Mouse (Mus musculus) testis, postnatal 10 days (tissue): Measurements from ENCODE around the gene Nrg3.

Experiments used
- DNase-seq: peaks from one replicate; pipeline ENCODE4 v3.0.0; 2021; ENCODE audit warnings: low spot score

Gene Nrg3

DNA sequence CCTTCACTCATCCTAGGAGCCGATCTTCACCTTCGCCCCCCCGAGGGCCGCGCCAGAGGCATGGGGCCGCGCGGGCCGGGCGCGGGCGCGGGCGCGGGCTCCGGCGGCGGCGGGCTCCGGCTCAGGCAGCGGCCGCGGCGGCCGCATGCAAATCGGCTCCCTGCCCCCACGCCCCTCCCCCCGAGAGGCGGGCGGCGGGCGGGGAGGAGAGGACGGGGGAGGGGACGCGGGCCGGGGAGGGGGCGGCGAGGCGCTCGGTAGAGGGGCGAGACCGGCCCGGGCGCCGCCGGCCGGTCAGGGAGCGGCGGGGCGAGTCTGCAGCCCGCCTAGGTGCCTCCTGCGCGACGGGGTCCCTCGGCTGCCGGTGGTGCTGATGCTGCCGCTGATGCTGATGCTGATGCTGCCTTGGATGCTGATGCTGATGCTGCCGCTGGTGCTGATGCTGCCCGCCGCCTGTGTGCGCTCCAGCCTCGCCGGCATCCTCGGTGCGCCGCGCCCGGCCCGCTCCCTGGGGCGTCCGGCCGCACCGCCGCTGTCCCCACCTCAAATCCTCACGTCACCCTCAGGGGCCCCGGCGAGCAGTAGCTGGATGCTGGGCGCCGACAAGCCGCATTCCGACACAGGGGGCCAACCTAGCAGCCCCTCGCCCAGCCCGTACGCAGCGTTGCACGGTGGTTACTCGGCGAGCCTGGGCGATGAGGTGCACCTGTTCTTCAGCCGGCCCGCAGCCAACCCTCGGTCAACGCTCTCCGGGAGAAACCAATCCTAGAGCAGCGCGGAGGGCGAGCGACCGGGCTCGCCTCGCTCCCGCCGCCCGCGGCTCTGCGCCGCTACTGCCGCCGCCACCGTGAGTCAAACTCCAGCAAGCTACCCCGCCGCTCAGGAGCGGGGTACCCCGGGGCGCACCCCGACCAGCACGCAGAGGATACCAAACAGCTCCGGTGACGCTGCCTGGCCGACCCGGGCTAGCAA lies at the start of gene Nrg3:
TSS of gene Nrg3 (minus strand) at position 299 of the 972 bp plus-strand sequence.
- DNase-seq = peak; percentile 46

DNA sequence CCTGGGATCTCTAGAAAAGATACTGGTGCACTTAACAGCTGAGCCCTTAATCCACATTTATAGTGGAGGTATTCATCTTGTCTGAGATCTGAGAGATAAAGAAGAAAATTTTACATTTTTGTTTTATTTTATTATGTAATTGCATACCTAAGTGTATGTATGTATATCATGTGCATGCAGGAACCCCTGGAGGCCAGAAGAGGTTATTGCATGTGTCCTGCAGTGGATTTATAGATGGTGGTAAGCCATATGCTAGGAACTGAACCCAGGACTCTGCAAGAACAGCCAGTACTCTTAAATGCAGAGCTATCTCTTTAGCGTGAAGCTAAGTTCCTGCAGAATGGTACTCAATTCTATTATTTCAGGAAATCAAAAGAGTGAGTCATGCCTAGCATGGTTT lies 36.1 kb upstream of the Nrg3 start:
- no peak for DNase-seq

DNA sequence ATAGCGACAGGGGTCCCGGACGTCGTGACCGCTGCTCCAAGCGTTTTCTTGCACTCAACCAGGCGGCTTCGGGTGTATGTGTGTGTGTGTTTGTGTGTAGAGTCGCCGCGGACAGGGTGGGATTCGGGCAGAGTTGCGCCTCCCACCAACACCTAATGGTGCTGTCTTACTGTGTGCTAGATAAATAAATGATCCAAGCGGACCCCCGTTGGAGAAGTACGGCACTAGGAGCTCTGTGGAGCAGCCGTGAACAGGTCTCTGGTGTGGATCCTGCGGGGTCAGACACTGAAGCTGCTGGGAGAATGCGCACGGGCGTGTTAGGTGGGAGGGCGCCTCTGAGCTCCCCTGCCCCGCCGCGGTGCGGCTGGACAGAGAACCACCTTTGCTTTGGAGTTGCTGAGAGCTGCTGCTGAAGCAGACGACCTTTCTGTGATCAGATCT lies 903 bp upstream of the Nrg3 start:
- peak; percentile 36 for DNase-seq

DNA sequence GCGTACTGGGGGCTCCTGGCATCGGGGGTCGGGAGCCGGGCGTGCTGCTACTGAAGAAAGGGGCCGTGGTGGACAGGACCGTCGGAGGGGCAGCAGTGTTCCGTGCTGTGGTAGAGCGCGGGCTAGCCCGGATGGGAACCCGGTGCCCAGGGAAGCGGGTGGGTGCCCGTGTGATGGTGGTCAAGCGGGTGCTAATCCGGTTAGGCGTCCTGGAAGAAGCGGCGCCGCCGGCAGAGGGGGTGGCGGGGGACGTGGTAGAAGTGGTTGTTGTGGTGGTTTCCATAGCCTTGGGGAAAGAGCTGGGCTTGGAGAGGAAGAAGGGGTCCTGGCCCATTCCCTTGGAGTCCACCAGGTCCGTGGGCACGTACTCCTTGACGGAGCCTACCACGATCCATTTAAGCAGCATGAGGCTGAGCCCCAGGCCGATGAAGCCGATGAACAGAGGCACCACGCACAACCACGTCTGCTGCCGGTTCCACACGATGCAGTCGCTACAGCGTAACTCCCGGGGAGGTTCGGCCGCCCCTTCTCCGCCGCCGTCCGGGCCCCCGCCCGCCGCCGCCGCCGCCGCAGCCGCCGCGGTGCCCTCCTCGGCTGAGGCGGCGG lies 639 bp downstream of the Nrg3 start:
- peak; percentile 37 for DNase-seq

DNA sequence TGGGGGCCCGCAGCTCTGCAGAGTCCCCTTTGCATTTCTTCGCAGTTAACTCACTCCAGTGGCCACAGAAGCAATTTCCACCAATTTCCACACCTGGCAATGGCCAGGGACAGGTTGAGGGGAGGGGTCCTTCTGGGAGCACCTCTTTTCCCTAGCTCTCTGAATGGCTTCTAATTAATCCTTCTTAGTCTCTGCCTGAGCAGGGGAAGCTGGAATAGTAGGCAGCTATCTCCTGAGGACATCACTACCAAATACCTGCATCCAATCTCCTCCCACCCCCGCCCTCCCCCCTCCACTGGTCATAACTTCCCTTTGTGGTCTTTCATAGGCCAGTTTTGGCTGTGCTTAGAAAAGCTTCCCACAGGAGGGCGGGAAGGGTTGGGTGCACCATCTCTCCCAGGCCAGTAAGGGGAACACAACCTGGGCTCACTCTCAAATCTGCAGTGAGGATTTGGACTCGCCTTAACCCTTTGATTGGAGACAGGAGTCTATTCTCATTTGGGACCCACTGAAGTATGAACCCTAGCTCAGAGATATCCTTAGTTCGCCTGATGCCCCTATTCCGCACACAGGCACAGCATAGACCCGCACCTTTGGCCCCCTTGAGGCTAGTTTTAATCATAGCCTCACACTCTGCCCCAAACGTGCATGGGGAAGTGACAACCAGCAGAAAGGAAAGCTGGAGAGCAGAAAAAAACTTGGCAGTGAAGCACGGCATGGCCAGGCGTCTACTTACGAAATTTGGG lies 1.5 kb downstream of the Nrg3 start:
- DNase-seq = no peak

DNA sequence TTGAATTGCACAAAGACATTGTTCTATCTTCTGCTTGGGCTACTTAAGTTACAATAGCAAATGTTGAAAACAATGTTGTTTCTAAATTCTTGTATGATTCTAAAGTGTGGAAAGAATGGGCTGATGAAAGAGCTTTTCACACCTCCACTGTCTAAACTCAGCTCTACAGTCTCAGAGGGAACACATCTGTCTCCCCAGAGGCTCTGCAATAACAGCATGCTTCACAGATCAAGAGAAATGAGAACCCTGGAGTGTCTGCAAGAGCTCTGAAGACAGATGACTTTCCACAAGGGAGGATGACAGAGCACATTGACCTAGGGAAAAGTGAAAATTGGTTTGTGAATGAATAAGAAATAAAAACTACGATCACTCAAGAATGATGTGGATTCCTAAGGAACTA lies 27.4 kb downstream of the Nrg3 start:
- no peak for DNase-seq

DNA sequence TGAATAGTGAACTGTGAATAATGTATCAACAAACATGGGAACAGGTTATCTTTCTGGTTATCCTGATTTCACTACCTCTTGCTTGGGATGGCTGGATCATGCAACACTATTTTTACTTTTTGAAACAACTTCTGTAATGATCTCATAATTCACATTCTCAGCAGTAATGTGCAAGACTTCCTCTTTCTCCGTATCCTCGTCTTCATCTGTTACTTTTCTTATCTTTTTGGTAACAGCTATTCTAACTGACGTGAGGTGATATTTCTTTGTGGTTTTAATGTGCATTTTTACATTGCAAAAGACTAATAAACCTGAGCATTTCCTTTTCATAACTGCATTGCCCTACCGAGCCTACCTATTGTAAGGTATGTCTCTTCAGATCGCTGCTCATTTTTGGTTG lies 44.4 kb downstream of the Nrg3 start:
- no peak for DNase-seq

DNA sequence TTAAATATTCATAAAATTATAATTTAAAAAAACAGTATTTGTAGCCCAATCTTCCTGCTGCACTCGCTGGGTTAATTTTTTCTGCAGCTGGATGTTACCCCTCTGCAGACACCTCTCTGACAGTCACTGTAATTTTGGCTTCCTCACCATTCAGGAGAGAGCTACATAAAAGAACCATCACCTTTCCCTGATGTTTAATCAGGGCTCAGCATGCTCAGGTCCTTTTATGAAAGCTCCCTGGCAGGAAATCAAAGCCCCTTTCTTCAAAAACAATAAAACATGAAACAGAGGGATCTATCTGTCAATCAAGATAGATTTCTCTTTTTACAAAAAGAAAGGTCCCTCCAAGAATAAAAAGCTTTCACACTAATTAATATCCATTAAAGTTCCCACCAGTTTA lies 51.0 kb downstream of the Nrg3 start:
- no peak for DNase-seq

DNA sequence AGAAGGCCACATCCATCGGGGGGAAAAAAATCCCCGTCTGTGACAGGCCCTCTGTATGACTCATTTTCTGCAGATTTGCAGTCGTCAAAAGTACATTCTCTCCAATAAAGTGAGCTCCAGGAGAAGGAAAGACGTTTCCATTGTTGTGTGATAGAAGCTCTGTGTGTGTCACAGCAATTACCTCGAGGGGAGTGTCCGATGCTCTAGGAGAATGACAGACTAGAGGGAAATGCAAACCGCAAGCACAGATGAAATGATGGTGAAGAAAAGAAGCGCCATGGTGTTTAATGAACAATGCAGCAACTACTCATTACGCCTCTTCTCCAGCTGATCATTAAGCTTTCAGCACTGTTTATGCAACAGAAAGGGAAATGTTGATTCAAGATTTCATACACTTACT lies 59.6 kb downstream of the Nrg3 start:
- no peak for DNase-seq

DNA sequence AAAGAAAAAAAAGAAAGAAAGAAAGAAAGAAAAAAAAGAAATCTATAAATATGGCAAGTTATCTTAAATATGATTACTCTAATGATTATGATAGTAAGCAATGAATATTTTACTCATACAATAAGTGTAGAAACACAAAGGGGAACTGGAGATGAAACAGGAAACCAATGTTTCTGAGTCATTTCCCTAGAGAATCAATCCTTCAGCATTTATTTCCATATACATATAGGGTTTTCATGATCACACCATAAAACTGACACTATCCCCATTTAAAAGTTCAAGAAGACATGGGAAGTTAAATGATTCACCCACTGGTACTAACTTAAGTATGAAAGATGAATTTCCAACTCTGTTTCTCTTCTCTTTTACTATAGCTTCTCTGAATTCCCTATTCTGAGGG lies 86.0 kb downstream of the Nrg3 start:
- no peak for DNase-seq

DNA sequence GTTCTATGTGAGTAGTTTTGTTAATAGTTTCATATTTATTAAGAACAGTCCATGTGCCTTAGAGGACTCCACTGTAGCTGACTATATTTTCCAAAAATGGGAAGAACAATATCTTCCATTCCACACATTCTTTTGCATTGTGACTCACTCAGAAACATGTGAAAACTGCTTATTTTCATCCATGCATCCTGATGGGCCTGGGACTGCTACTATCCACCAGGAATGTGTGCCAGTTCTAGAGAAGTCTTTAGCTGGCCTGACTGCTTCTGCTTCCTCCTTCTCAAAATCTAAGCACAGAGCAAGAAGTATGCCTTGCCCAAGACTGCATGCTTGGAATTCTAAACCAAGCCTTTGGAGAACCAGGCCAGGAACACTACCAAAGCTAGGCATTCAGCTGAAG lies 91.6 kb downstream of the Nrg3 start:
- no peak for DNase-seq

DNA sequence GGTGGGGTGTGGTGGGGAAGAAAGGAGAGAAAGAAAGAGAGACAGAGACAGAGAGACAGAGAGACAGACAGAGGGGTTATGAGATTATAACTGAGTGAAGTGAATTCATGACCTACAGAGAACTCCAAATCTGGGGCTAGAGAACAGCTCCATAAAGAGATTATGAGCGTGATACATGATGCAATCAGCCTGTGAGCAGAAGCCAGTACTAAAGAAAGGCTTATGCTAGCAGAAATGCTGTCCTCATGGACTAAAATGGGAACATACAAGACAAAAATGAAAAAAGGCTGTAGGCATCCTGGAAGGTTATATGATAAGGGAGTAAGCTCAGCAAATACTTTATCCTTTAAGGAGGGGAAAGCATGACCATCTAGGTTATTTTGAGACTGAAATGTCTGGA lies 99.7 kb downstream of the Nrg3 start:
- DNase-seq = no peak

DNA sequence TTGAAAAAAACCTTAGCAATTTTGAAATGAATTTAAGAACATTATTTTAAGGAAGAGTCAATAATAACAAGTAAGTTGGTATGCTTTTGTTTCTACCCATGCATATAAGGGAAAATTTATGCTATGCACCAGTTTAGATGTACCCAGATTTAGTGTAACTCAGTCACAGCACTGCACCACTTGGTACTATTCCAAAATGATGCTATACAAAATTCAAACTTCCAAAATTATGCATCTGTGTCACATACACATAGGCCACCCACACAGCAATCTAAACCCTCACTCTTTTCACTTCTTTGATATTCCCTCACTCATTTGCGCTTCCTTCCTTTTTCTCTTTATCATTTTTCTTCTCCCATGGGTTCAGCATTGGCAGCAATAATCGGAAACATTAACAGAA lies 116.6 kb downstream of the Nrg3 start:
- no peak for DNase-seq

DNA sequence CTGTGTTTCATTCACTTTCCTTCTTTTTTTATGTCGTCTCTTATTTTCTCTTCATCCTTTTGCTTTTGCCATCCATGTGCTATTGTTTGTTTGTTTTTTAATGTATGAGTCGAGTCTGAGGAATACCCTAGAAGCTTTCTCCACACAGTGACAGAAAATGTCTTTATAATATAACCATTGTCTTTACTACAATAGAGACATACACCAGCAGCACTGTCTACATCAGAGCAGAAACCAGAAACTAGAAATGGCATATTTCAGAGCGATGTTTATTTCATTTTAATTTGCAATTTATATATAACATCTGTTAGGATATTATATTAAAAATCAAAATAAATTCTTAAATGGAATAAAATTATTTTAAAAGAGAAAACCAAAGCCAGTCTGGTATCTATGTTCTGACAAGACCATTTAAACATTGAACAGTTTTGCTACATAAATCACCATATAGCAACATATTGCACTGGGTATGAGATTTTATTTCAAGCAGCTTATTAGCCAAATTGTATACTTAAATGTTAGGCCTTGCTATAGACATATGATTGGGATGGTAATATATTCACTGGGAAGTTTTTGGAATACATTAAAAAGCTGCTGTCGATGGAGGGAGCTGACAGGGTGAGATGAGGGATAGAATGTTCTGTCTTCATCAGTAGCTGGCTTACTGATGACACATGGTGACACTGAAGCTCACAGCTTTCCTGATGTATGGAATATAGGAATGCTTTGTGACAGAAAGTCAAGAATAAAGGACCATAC lies 120.7 kb downstream of the Nrg3 start:
- no peak for DNase-seq

DNA sequence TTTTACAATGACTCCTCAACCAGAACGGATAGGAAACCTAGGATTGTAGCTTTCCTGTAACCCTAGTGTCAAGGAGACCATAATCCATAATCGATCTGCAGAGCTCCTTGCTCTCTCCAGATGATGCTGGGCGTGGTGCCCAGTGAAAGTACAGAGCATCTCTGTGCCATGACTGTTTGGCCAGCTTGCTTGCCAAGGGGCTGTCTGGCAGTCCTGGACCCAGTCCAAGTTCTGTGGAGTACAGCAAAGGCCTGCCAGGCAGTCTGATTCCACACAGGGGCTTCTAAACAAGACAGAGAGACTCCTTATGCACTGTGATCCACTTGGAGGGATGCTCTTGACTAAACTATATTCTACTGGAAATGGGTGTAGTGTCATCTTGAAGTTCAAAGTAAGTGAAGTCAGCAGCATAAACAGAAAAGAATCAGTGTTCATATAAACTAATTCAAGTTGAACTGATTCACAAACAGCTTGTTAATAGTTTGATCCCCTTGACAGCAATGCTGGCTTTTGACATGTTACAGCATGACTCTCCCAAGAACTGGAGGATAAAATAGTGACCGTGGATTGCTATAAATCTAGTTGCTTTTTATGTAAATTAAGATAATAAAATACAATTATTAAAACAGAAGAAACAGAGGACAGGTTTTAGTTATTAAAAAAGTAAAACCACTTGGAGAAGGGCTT lies 155.3 kb downstream of the Nrg3 start:
- DNase-seq = peak; percentile 39

DNA sequence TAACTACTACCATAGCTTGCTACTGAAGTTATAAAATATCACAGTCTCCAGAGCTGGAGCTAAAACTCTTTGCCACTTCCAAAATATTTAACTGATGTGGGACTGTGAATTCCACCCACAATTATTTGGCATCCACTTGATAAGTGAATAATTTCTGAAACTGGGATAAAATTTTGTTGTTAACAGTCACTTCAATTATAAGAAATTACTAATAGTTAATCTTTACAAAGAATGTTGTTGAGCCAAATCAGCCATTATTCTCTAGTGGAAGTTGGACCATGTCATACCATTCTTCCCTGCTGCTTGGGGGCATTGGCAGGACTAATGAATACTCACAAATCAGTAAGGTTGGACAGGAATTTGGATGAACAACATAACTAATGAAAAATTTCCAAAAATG lies 158.8 kb downstream of the Nrg3 start:
- DNase-seq = no peak

DNA sequence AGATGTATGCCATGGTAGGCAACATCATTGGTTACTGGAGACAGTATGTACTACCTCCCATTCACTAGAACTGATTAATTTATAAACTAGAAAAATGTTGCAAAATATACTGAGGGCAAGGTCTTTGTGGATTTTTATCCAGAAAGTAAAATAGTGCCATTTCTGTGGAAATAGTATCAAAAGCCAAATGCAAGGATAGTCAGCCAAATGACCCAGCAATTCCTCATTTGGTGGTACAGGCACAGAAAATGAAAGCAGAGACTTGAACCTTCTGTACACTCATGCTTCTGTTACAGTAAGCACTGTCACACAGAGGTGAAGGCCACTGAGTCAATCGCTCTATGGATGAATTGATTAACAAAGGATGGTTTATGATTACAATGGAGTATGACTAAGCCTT lies 207.8 kb downstream of the Nrg3 start:
- no peak for DNase-seq

DNA sequence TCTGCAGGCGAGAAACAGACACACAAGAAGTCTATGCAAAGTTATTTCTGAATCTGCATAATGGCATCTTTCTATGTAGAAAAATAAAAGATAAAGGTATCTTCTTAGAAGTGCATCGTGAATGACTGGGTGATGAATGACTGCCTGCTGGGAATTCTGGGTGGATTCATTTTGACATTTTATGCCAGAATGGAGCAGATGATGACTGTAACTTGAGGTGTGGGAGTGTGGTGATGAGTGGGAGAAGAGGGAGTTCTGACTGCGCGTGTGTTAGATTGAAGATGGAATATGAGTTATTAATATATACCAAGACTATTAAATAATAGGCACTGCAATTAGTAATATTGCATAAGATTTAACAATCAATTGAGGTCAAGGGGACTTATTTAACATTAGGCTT lies 208.5 kb downstream of the Nrg3 start:
- DNase-seq = no peak

DNA sequence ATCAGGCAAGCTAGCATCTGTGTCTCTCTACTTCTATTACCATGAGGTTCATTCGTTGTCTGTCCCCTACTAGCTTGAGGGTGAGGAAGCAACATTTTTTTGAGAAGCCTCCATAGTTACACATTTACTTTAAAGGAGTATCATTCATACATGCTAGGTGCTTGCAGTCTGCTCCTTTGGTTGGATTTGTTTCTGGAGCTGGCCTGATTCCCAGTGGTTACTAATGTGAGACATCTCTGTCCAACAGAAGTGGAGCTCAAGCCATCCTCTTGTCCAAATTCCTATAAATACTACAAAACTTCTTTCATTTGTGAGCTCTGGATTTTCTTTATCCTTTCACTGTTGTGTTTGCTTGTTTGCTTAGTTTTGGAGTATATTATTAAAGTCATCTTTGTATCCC lies 211.9 kb downstream of the Nrg3 start:
- DNase-seq = no peak

DNA sequence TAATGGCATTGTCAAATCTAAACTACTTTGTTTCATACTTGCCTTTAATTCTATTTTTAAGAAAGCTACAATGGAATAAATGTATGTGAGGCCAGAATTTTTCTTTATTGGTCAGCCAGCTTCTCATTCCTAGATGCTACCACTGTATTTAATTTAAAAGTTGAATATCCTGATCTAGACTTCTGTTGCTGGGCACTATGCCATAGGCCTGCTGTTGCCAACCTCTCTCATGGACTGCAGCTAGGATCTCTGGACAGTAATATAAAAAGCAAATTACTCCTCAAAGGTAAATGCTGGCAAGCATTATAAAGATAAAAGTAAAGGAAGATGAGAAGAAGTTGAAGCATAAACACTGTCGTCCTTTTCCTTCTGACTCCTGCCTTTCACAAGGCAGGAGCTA lies 217.5 kb downstream of the Nrg3 start:
- no peak for DNase-seq

DNA sequence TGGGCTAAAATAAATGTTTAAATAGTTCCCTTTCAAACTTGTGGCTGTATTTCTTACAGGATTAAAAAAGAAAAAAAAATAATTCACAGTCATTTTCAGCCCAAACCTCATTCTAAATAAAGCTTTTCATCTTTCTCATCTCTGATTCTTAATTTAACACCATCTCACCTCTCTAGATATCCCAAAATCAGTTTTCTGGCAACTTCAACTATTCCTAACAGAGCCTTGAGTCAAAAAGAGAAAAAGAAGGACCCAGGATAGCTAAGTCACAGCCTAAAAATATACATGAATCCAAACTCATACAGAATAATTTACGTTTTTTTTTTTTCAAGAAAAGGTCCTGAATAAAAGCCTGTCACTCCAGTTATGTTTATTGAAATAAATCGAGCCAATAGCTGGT lies 232.6 kb downstream of the Nrg3 start:
- no peak for DNase-seq

DNA sequence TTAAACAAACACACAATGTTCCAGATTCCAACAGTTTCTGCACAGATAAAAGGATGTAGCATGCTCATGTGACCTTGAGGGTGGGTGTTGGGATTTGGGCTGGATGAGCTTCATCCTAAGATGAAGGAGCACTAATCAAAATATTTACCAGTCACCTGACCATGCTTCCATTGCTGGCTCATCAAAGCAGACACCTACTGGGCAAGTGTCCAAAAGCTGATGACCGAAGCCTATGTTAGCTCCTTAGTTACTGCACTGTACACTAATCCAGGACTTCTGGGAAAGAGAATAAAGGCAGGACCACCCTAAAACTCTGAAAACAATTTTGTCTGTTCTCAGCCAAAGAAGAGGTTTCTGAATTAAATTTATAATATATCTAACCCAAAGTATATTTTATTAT lies 261.4 kb downstream of the Nrg3 start:
- DNase-seq = no peak
